Mouse (Mus musculus): ENCODE measurements at regions not wholly inside any gene's neighbourhood (a gene's known extent, or its start where the extent isn't known, plus 50 kb on each side); places are given as distances from the start of the nearest gene placed in this dataset.

DNA sequence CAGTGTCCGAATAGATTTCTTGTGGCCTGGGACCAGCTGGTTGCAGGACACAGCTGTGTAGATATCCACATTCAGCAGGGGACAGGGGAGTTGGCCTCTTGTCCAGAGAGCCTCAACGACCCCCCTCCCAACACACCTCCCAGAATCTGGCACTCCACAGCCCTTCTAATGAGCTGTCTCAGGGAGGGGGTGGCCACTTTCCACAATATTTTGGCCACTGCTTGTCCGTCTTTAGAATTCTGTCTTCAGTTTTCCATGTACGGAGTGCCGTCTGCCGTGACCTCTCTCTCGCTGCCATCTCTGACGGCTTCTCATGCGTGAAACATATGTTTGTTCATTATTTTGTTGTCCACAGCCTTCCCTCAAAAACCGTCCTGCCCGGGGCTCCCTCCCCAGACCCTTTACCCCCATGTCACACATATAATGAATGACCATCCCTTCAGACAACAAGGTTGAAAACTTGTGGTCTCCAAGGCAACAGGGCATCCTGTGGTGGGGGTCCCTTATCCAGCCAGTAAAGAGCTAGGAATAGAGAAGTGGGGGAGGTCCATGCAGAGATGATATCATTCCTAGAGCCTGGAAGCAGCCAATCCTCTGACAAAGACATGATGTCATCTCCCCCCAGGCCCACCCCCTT is 200.3 kb downstream of the Sox9 start:
- no peak for DNase-seq

DNA sequence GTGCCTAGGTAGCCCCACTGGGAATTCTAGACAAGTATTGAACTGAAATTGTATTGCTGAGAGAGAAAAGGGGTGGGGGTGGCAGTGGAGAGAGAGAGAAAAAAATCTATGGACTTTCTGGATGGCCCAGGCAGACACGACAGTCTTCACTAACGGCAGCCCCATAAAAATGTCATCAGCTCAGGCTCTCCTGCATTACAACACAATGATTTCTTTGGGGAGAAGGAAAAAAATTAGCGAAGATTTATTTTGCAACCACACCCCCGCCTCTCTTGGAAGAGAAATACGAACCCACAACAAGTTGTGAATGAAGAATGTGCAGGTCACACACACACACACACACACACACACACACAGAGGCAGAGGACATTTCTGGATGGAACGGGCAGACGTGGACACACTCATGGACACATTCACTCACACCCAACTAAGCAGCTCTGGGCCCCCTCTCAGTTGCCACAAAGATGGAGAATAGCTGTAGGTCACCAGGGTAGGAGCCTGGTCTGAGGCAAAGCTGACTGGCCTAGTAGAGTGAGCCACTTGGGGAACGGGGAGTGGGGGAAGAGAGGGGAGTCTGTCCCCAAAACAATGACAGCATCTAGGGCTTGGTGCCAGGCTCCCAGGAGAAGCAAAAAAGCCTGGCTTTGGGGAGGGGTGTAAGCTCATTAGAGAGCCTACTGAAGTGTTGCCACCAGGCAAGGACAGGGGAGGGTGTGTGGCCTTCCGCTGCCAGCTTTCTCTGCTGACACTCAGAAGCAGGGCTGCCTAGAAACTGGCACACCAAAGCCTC is 201.0 kb downstream of the Sox9 start:
- no peak for DNase-seq

DNA sequence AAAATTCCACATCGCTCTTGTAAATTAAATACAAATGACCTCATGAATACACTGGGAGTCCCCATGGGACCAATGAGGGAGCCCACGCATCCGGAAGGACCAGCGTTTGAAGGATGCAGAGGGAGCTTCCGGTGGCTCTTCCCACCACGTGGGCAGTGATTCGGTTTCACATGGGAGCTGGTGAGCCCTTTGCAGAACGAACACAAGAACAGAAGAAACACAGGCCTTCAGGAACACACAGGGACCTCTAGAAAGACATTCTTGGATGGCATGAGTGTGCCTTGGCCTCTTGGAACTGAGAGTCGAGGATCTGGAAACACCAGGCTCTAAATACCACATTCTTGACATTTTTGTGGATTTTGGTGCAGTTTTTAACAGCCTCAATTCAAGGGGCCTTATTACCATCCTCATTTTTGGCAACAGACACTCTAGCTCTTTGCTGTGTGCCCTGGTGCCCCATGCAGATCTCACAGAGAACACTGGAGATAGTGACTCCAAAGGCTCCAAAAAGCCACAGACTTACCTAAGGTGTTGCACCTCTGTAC is 204.1 kb downstream of the Sox9 start:
- no peak for DNase-seq

DNA sequence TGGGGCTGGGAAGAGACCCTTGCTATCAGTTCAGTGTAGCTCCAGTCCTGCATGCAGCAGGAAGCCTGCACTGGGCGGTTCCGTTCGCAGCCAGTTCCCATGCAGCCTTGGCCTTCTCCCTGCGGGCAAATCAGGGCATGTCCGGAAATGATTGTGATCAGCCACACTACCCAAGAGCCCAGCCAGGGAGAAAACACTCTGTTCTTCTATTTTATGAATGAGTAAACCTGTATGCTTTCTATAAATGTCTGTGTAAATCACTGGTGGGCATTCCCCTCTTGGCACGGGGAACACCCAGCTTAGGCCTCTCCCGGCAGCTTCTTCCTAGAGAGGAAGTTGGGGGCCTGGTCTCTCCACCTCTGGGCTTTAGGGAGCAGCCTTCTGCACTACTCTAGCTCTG is 205.8 kb downstream of the Sox9 start:
- DNase-seq: no peak

DNA sequence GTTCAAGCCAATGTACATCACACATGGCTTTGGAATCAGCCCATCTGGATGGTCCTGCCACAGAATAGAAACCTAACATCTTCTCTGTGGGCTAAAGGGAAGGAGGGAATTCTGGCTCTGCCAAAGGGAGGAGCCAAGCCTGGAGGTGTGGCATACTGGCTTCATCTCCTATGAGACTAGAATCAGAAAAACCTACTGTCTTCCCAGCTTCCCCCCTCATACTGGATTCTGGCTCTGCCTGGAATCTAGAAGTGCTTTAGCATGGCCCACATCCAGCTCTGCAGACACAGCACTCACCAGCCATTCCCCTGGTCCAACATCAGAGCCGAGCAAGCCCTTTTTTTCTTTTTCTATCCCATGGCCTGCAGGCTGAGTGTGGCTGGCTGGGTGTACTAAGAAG is 206.9 kb downstream of the Sox9 start:
- DNase-seq: no peak

DNA sequence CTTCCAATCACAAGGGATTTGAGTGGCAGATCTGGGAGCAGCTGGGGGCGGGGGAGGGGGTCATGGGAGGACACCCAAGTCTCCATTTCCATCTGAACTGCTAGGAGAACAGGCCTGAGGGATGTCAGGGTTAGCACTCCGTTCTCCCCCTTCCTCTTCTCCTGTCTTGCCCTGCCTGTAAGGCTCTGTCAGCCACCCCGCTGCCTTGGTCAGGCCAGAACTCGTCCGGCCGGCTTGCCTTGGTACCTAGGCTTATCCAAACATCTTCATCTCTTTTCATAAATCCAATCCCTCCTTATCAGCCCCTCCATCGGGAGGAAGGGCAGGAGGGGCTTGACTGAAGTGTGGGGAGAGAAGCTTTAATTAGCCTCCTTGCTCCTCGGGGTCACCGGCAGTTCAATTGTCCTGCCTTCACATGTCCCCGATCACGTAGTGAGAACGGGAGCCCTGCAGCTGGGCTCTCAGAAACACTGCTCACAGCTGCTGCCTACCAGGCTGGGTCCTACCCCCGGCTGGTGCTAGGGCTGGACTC is 208.0 kb downstream of the Sox9 start:
- no peak for DNase-seq

DNA sequence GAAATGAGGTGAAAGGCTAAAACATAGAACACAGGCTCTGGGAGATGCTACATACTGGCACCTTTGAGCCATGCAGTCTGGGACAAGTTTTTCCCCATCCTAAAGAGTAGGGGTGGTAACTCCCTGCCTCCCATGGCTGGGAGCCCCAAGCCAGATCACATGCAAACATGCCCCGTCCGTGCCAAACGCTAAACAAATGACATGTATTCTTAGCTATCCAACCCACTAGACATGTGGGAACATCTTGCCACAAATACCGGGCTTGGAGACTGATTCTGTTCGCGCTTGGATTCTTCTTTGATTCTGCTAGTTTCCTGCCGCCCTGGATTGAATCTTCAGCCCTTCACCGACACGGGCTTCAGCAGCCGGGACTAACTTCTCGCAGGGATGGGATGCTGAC is 208.7 kb downstream of the Sox9 start:
- DNase-seq: no peak

DNA sequence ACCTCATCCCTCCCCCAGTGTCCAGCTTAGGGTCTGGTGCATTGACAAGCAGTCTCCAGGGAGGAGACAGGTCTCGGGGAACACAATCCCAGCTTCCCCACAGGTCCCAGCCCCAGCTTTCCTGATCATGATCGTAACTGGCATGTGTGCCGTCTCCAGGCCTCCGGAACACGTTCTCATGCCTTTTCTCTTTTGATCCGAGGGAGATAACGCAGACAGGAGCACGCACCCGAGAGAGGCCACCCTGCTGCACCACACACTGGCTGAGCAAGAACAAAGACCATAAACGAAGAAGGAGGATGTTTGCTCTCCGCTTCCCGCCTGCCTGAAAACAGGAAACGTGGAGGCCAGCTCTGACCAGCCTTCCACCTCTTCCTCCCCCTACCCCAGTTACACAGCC is 209.8 kb downstream of the Sox9 start:
- DNase-seq: no peak

DNA sequence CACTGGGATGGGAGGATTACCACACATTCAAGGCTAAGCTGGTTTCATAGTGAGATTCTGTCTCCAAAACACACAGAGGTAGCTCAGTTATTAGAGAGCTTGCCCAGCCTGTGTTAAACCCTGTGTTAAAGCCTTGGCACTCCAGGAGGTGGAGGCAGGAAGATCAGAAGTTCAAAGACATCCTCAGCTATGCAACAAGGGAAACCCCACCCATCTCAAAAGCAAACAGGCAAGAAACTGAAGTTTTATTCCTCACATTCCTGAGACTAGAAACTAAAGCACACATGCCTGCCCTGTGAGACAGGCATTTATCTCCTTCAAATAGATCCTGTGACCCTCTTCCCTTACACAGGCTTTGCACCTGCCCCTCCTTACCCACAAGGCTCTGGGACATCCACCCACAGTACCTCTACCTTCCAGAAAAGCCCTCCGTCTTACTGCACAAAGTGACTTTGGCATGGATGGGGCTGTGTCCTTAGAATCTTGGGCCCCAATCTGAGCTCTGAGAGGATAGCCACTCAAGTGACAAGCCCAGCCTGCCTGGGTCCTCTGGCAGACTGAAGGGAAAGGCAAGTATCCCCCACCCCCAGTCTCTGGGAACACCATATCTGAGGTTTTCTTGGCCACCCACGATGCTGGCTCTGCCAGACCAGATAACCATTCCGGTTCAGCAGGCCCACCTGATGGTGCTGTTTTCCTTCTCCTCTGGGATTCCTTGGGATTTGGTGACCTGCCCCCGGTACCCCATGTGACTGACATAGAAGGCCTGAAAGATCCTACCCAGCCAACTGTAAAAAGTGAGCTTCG is 217.0 kb downstream of the Sox9 start:
- no peak for DNase-seq

DNA sequence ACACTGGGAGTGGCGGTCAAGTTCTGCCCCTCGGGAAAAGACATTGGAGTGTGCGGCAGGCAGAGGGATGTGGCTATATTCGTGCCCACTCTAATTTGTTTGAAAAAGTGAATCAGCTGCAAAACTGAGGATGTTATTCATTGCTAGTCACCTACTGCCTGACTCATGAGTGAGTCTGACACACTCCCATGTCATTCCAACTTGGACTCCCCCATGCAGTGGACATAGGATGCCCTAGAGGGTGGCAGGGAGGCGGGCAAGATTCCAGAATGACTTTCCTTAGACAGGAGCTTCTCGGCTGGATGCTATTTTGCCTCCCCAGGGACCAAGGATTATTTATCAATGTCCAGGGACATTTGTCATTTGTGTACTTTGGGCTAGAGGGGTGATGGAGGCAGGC is 219.0 kb downstream of the Sox9 start:
- peak; percentile 27 for DNase-seq

DNA sequence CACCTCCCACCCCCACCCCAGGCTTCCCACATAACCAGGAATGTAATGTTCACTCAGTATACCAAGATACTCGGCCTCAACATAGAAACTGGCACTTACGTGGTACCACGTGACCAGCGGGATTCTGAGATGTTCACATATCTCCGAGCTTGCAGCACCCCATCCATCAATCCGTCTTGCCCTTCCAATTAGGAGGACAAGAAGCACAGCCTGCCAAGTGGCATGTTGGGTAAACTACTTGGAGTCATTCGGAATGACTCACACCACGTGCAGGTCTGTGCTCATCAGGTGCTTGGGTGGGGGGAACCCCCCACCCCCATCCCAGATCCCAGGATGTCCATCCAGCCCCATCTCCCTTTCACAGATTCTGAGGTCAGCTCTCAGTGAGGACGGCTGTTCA is 223.9 kb downstream of the Sox9 start:
- DNase-seq: no peak

DNA sequence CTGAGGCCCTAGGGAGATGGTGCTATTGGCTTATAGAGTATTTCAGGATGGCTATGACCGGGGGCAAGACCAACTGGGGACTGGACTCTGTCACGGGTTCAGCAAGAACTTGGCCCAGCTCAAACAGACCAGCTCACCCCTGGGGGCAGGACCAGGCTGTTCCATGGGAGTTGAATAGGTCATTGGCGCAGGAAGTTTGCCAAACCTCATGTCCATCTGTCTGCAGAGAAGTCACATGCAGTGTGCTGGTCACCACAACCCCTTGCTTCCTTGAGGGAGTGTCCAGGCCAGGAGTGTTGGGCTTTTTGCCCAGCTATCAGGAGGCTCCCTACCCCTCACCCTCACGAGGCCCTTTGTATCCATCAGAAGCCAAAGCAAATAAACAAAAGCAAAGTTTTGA is 226.5 kb downstream of the Sox9 start:
- DNase-seq: peak; percentile 37

DNA sequence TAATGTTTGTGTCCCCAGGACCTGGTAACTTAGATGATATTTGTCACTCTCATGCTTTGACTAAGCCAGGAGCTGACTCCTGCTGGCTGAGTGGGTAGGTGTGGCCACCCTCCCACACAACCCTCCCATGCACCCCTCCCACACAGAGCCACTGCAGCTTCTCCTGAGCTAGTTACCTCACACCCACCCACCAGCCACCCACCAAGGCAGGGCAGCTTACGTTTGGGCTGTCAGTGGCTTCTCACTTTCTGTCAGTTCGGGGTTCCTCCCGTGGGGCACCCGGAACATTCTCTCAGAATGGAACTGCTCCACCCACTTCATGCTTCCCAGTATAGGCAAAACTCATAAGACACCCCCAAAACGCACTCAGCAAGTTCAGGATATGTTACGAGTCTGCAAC is 227.4 kb downstream of the Sox9 start:
- no peak for DNase-seq

DNA sequence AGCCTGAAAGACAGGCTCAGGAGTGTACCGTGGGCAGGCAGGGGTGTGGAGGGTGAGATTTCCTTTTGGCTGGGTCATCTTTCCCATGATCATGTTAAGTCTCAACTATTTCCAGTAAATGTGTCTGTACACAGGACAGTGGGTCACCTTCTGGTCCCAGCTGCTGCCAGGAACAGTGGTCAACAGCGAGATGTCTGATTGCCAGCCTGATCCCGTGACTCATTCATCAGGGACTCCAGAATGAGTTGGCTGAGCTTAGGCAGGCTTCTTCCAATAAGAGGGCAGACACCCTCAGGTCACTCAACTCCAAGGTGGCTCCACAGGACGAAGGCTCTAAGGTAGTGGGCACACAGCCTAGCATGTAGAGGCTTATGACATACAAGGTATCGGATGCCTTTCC is 228.9 kb downstream of the Sox9 start:
- DNase-seq: no peak

DNA sequence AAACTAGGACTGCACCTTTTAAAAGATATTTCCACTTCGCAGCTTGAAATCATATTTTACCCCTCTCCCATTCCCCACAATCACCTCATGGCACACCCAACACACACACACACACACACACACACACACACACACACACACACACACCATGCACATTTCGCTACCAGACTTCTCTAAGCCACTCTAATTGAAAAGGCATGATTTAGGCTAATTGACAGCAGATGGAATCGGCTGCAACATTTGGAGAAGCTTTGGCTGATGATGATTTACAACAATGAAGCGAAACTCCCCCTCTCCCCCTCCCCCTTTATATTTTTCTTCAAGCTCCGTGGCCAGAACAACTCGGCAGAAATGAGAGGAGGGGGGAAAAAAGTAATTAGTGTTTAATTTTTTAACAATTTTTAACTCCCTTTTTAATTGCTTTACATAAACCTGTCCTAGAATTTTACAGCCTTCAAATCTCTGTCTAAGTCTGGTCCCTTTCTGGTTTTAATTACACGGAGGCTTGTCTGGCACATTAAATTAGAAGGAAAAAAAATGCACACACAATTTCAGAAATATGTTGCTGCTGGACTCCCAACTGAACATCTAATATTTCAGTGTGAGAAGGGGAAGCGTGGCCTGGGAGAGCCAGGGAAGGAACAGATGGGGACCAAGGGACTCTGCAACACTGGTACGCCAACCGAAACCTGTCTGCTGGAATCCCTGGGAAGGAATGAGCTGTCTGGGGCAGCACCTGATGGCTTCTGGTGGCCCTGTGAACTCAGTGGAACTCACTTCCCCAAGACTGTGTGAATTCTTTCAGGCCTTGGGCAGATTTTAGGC is 232.4 kb downstream of the Sox9 start:
- no peak for DNase-seq

DNA sequence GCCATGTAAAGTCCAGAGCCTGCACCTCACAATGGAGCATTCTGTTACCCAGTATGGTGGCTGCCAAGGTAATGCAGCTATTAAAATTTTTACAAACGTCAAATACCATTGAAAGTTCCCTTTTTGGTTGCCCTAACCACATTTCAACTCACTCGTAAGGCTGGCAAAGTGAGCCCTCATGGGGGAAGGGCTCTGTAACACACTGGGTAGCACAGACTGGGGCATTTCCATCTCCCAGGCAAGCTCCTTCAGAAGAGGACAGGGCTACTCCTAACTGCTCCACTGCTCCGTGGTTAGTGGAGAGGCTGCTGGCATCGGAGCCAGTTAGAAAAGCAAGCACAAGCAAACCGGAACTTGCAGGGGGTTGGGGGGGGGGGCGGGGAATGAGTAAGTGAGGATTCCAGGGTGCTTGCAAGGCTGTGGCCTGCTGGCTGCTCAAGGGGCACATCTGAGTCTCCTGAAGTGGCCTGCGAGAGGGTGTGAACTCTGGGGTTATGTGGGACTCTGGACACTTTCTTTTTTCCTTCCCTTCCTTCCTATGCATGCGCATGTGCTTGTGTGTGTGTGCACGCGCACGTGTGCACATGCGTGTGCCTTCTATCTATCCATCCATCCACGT is 233.8 kb downstream of the Sox9 start:
- no peak for DNase-seq

DNA sequence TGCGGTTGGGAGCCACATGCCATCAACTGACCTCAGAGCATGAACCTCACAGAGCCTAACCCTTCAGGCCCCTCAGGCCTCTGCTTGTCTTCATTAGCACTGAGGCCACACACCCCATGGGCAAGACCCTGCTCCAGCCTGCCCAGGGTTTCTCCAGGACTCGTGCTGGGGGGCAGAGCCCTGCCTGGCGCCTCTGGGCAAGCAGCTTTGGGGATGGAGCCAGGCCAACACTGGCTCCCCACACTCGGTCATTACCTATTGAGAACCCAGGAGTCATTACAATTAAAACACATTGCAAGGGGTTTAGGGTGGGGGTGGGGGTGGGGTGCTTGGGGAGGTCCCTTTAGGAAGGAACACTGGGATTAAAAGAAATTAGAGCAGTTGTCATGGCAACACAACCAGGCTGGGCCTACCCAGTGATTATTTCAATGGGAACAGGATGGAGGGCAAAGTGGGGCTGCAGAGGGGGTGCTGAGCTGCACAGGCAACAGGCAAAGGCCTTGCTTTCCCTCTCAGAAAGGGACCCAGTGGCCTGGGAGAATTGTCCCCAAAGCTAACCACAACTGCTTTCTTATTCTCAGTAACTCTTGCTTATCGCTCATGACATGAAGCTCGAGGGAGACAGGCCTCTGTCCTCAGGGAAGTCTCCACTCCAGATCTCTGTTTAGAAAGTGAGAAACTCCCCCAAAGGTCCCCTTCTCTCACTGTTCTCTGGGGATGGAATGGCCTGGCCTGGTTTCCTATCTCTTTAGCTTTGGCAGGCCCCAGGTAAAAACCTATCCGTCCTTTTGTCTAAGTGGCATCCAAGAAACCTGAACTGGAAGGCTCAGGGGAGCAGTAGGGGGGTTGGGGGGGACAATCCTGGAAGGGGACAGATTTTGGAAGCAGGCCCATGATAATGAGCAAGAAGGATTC is 235.0 kb downstream of the Sox9 start:
- no peak for DNase-seq

DNA sequence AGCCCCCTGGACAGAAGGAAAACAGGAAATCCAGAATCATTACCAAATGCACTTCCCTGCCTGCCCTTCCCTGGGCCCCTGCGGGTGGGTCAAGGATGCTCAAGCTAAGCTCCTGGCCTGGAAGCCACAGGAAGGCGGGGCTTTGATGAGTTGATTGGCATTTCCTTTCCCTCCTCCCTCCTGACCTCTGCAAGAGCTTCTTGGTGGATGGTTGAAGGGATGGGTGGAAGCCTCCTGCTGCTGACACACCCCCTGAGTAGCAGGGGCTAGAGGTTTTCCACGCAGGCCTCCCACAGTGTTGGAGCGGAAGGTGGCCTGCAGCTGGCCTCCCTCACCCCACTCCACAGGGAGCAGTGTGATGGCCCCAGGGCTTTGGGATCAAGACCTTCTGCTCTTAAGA is 239.5 kb downstream of the Sox9 start:
- DNase-seq: no peak

DNA sequence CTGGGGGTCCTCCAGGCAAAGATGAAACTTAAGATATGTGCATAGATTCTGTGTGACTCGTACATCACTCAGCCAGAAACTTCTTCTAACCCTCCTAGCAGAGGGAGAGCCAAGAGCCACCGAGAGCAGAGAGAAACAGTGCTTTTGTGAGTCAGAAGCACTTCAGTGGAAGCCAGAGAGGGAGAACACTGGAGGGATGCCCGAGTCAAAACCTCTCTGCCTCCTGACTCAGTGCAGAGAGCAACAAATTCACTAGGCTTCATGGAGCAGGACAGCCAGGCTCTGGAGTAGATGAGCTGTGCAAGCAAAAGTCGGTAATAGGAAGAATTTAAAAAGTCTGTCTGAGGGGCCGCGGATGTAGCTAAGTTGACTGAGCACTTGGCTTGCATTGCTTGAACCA is 245.0 kb downstream of the Sox9 start:
- no peak for DNase-seq

DNA sequence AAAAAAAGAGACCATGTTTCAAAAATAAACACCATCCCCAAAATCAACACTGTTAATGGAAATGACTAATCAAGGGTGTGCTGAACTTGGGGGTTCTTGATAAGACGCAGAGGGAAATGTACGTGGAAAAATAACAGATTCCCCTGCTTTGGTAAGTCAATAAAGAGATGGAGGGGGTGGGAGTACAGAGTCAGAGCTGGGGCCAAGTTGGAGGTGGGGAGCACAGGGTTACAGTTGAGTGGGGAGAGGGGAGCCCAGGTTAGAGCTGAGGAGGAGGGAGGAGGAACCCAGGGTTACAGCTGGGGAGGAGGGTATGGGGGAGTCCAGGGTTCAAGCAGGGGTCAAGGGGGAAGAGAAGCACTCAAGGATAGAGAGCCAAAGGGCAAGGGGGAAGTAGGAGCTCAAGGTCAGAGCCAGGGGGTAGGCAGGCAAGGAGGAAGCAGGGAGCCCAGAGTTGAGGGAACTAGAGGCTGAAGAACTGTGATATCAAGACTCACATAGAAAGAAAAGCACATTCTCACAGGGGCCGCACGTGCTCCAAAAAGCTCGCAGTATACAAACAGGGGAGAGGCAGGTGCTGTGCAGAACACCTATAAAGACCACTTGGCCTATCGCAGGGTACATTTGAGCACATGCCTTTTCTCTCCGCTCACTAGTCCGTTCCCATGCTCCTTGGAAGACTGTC is 246.4 kb downstream of the Sox9 start:
- no peak for DNase-seq

All from adrenal gland, postnatal 25 days (tissue).